Mouse (Mus musculus) lung, embryonic 14.5 days (tissue): ENCODE data around the gene Smarca2. TPM values are rescaled to one million over a fixed set of nuclear protein-coding genes. Genes with fewer than 3 reads are reported as not detected.

Source experiments
- ATAC-seq: fragments of 200-750 bp; cut with Nextera tagmentation; 2 replicates; pipeline ENCODE4 v1.8.0; 2017; ENCODE audit warnings: mild to moderate bottlenecking, moderate TSS enrichment, moderate library complexity; ENCODE audit not compliant: insufficient read depth
- DNase-seq: peaks from one replicate; pipeline ENCODE4 v3.0.0-alpha.2; 2015
- H3K27ac ChIP-seq: fragments of 300-500 bp; sonication (generic); 2 replicates; pipeline ENCODE4 v1.5.1; 2014; ENCODE audit warnings: low read depth, mild to moderate bottlenecking, moderate library complexity
- H3K27me3 ChIP-seq: fragments of 300-500 bp; sonication (generic); 2 replicates; pipeline ENCODE4 v1.6.1; 2014; ENCODE audit warnings: low read length, control low read depth; ENCODE audit not compliant: insufficient read depth
- H3K36me3 ChIP-seq: fragments of 300-500 bp; sonication (generic); 2 replicates; pipeline ENCODE4 v1.6.1; 2014; ENCODE audit warnings: control low read depth; ENCODE audit not compliant: insufficient read depth
- H3K4me1 ChIP-seq: fragments of 300-500 bp; sonication (generic); 2 replicates; pipeline ENCODE4 v1.6.1; 2014; ENCODE audit warnings: antibody characterized with exemption, control low read depth; ENCODE audit not compliant: insufficient read depth
- H3K4me2 ChIP-seq: fragments of 300-500 bp; sonication (generic); 2 replicates; pipeline ENCODE4 v1.6.1; 2014; ENCODE audit warnings: mild to moderate bottlenecking
- H3K4me3 ChIP-seq: fragments of 300-500 bp; sonication (generic); 2 replicates; pipeline ENCODE4 v1.5.1; 2014; ENCODE audit warnings: low read depth, low read length
- H3K9ac ChIP-seq: fragments of 300-500 bp; sonication (generic); 2 replicates; pipeline ENCODE4 v1.6.1; 2014
- H3K9me3 ChIP-seq: fragments of 300-500 bp; sonication (generic); 2 replicates; pipeline ENCODE4 v1.6.1; 2016; ENCODE audit warnings: low read depth, low read length, control low read depth
- CTCF ChIP-seq: IDR thresholded peaks from 2 replicates; pipeline ENCODE4 v1.5.1; 2016; ENCODE audit warnings: antibody characterized with exemption, low read depth
- WGBS: fragments of 180-500 bp; shearing (Covaris S2); extraction: QIAGEN DNeasy Blood & Tissue Kit; methylation state at CpG from one replicate; pipeline ENCODE4 v1.1.7; 2014; 5-methylcytosine and 5-hydroxymethylcytosine counted together
- polyA plus RNA-seq: library from polyadenylated mRNA; unstranded; fragments of >200 nt; fragmentation: Nextera tagmentation; extraction: Ambion mirVana; gene quantifications from 2 replicates; pipeline ENCODE4 v1.2.1, GENCODE M21; 2014

Smarca2 gene
- polyA plus RNA-seq, 1 experiment from 2014 or later: 45.6 TPM

DNA sequence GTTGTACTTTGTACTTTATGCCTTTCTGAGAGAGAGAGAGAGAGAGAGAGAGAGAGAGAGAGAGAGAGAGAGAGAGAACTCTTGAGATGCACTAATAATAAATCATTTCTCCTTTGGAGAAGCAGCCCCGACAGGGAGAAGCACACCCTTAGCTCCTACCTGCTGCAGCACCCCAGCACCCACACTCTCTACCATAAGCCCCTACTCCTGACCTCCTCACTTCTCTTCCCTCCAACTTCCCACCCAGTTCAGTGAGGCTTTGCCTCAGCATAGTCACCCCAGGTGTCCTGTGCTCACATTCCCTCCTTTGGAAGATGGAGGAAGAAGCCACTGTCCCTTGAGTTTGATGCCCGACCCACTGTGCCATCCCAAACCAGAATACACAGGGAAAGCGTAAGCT lies 40.2 kb downstream of the Smarca2 start:
- H3K9ac ChIP-seq: no peak overlapping the region
- no peak for TF ChIP-seq CTCF
- DNase-seq (no peak), ATAC-seq (no peak)
- no peak overlapping the region for H3K4me3 ChIP-seq
- H3K36me3 ChIP-seq: peaks cover 25% of the 10 kb centered on the region; the same call in 1 of the 2 replicates
- H3K27ac ChIP-seq: no peak overlapping the region
- H3K4me1 ChIP-seq: no peaks in the 10 kb centered on the region
- H3K9me3 ChIP-seq: no peaks in the 10 kb centered on the region
- H3K27me3 ChIP-seq: no peaks in the 10 kb centered on the region
- H3K4me2 ChIP-seq: no peak overlapping the region
- WGBS: 72% methylated on average over 3 of the region's 3 CpGs

GRCm38 (mm10) chr19:26646128-26646527 lies 41.3 kb downstream of the Smarca2 start:
- Histone ChIP-seq H3K27ac (no peak overlapping the region), H3K4me3 (no peak overlapping the region), H3K4me2 (no peak overlapping the region), H3K9ac (no peak overlapping the region), H3K36me3 (peaks cover 20% of the 10 kb centered on the region; the same call in 1 of the 2 replicates), H3K9me3 (no peaks in the 10 kb centered on the region), H3K4me1 (no peaks in the 10 kb centered on the region), H3K27me3 (no peaks in the 10 kb centered on the region)
- whole genome bisulfite sequencing: 41% methylated on average over 2 of the region's 2 CpGs
- ATAC-seq (no peak), DNase-seq (no peak)
- TF ChIP-seq CTCF: no peak

DNA sequence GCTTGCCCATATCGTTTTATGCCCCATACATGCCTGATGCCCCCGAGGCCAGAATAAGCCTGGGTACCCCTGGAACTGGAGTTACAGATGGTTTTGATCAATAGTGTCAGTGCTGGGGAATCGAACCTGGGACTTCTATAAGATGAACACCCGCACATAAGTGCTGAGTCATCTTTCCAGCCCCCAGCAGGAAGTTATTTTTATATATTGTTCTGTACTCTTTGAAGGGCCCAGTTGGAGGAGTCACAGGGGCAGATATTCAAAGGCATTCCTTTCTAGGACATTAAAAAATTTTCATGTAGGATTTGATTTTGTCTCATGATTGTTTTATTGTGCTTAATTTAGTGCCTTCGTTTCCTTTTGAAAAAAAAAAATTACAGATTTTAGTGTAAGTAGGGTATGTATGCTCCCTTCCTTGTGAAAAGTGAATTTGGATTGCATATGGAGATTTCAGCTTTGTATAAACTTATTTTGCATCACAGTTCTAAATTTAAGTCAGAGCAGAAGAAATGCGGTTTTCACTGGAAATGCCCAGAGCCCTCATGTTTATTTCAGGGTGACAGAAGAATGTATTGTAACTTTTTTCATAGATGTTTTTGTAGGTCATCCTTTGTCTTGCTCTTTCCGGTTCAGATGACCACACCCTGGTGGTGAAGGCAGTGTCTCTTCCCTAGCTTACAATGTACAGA lies 45.9 kb downstream of the Smarca2 start:
- H3K4me1 ChIP-seq: no peaks in the 10 kb centered on the region
- H3K9ac ChIP-seq: no peak overlapping the region
- no peak overlapping the region for H3K4me2 ChIP-seq
- WGBS: 82% methylated on average over 7 of the region's 7 CpGs
- H3K9me3 ChIP-seq: no peaks in the 10 kb centered on the region
- no peak overlapping the region for H3K4me3 ChIP-seq
- H3K36me3 ChIP-seq: peaks cover 36% of the 10 kb centered on the region; the same call in 1 of the 2 replicates
- no peak overlapping the region for H3K27ac ChIP-seq
- ATAC-seq: no peak
- no peak for TF ChIP-seq CTCF
- H3K27me3 ChIP-seq: no peaks in the 10 kb centered on the region
- no peak for DNase-seq

GRCm38 (mm10) chr19:26658324-26658723 lies 53.5 kb downstream of the Smarca2 start:
- ATAC-seq: no peak
- H3K4me3 ChIP-seq: no peak overlapping the region
- H3K4me2 ChIP-seq: no peak overlapping the region
- H3K9ac ChIP-seq: no peak overlapping the region
- H3K27ac ChIP-seq: no peak overlapping the region
- DNase-seq: no peak
- TF ChIP-seq CTCF: no peak
- H3K36me3 ChIP-seq: peaks cover 14% of the 10 kb centered on the region; the same call in 1 of the 2 replicates
- H3K9me3 ChIP-seq: no peaks in the 10 kb centered on the region
- no peaks in the 10 kb centered on the region for H3K4me1 ChIP-seq
- H3K27me3 ChIP-seq: no peaks in the 10 kb centered on the region
- 70% methylated on average over 7 of the region's 7 CpGs for WGBS

DNA sequence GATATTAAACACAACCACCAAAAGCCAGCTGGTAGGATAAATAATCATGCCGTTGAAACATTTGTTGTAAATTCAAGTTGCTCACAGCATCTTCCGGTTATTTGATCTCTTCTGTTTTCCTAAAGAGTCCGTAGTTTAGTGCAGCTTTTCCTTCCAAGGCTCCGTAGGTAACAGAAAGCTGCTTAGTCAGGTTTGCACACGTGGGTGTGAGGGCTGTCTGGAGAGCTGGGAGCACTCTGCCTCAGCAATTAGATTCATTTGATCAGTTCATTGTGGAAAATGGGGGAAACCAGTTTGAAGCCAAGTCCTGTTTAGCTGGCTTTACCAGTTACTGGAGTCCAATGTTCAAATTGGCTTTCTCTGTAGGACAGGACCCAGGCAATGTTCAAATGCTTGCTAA lies 55.1 kb downstream of the Smarca2 start:
- Histone ChIP-seq H3K9me3 (no peaks in the 10 kb centered on the region), H3K27ac (no peak overlapping the region), H3K36me3 (peaks cover 10% of the 10 kb centered on the region; the same call in 1 of the 2 replicates), H3K9ac (no peak overlapping the region), H3K4me3 (no peak overlapping the region), H3K4me1 (no peaks in the 10 kb centered on the region), H3K27me3 (no peaks in the 10 kb centered on the region), H3K4me2 (no peak overlapping the region)
- no peak for TF ChIP-seq CTCF
- ATAC-seq: no peak
- 68% methylated on average over 5 of the region's 5 CpGs for WGBS
- no peak for DNase-seq

DNA sequence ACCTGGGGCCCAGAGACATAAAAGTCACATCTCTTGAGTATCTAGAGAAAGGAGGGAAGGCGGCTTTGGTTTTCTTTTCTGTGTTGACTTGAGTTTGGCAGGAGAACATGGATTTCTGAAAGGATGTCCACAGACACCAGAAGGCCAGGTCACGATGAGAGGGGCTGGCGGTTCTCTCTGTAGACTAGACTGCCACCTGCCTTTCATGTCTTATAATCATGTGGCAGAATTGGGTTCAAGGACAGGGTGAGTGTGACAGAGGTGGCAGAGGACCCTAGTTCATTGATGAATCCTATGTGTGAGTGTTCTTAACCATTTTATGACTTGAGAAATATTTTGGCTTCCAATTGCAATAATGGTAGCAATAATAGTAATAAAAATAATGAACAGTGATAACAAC lies 56.3 kb downstream of the Smarca2 start:
- Histone ChIP-seq H3K36me3 (peaks cover 8% of the 10 kb centered on the region; the same call in 1 of the 2 replicates), H3K4me2 (no peak overlapping the region), H3K4me3 (no peak overlapping the region), H3K27me3 (no peaks in the 10 kb centered on the region), H3K9ac (no peak overlapping the region), H3K27ac (no peak overlapping the region), H3K9me3 (no peaks in the 10 kb centered on the region), H3K4me1 (no peaks in the 10 kb centered on the region)
- TF ChIP-seq CTCF: no peak
- DNase-seq (no peak), ATAC-seq (no peak)
- WGBS: 85% methylated on average over 3 of the region's 3 CpGs

DNA sequence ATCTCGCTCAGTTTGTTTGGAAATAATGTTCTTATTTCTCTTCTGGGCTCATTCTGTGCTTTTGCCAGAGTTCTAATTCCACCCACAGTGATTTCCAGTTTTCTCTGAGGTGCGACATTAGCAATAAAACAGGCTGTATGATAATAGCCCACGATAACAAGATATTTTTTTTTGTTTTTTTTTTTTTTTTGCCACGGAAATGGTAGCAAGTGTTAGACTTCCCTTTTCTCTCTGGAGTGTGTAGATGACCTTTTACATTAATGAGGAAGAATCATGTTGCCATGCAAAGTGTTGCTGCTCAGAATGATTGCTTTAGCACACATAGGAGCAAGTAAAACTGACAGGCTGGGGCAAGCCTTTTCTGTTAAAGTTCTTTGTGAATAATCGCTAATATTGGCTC lies 61.5 kb downstream of the Smarca2 start:
- H3K27me3 ChIP-seq: no peaks in the 10 kb centered on the region
- H3K4me3 ChIP-seq: no peak overlapping the region
- no peaks in the 10 kb centered on the region for H3K4me1 ChIP-seq
- H3K4me2 ChIP-seq: no peak overlapping the region
- ATAC-seq (no peak), DNase-seq (no peak)
- H3K27ac ChIP-seq: no peak overlapping the region
- 66% methylated on average over 5 of the region's 5 CpGs for WGBS
- no peak overlapping the region for H3K9ac ChIP-seq
- H3K9me3 ChIP-seq: no peaks in the 10 kb centered on the region
- H3K36me3 ChIP-seq: peaks cover 12% of the 10 kb centered on the region; the same call in 1 of the 2 replicates
- TF ChIP-seq CTCF: no peak
